Mouse (Mus musculus) cortical plate, adult 2 months (tissue): Measurements from ENCODE around the gene Hist1h1b.
"Not testable (repeated sequence)": the region's sequence is repeated elsewhere in the genome, so short reads cannot be mapped to it uniquely, and the experiment has no call there.

ENCODE experiments used
- CTCF ChIP-seq: fragments of 200-500 bp; IDR thresholded peaks from 2 replicates; pipeline ENCODE4 v1.5.1; 2011; ENCODE audit warnings: mild to moderate bottlenecking, control low read depth, low read length; ENCODE audit not compliant: insufficient read depth; ENCODE audit errors: extremely low read depth
- POLR2A ChIP-seq: fragments of 200-500 bp; IDR thresholded peaks from 2 replicates; pipeline ENCODE4 v1.6.1; 2011; ENCODE audit warnings: mild to moderate bottlenecking, low read length, control low read depth; ENCODE audit not compliant: insufficient read depth; ENCODE audit errors: extremely low read depth

- not testable (repeated sequence) for TF ChIP-seq CTCF, POLR2A
Observed at GRCm38 (mm10) chr13:21782361-21783254, 2.2 kb upstream of the Hist1h1b start.
